Mouse (Mus musculus) R1 (cell line): Measurements from ENCODE around the gene Trmo.

ENCODE experiments used
- DNase-seq: peaks from one replicate; pipeline ENCODE4 v3.0.0-alpha.2; 2018; ENCODE audit warnings: low read depth, low spot score

Gene Trmo

DNA sequence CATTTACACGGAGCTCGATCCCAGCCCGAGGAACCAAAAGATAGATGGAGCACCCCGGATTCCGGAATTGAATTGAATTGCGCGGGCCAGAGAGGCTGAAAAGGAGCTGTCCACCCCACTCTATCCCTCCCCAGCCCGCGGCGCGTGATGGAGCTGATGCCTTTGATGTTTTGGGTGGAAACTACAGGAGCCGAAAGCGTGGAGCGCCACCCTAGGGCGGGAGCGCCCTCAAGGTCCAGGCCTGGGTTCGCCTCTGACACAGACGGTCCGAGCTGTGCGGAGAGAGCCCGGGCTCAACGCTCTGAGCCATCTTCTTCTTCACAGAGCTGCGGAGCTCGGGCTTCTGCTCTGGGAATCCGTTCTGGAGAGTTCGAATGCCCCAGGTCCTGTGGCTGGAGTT is 49.7 kb downstream of the Trmo start:
- peak; percentile 26 for DNase-seq

DNA sequence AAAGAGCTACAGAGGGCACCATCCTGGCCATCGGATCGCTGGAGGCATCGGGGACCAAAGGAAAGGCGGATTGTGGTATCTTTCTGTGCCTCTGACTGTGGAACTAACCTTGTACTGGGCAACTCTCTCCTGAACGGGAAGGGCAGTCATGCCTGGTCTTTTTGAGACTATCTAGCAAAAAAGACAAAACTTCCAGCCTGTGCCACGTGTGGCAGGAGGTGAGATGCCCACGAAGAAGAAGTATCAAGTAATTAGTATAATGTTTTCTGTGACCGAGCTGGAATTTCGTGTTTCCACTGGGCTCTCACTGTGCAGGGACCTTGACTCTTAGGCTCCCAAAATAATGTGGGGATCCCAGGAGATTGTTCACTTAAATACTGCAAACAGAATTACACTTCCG is 50.2 kb downstream of the Trmo start:
- DNase-seq = no peak

- no peak for DNase-seq
Measured at GRCm38 (mm10) chr4:46337990-46338389, 51.2 kb downstream of the Trmo start.

- no peak for DNase-seq
Measured at GRCm38 (mm10) chr4:46335846-46336245, 53.4 kb downstream of the Trmo start.

DNA sequence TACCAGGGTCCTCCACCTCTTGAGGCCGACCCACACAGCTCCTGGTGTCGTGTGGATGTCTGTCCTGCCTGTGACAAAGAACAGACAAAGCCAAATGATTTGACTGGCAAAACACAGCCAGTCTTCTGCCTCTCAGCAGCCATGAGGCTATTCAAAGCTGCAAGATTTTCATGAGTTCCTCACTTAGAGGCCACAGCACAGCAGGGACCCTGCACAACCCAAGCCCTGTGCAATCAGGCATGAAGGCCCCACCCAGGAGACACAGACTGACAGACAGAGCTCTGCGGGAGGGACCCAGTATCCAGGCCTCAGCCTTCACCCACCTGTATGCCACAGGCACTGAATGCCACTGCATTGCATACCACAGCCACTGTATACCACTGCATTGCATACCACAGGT is 60.3 kb downstream of the Trmo start:
- DNase-seq = peak; percentile 45
